Mouse (Mus musculus) embryonic facial prominence, embryonic 14.5 days (tissue): Measurements from ENCODE around the gene Ctbs. TPM values are rescaled to one million over a fixed set of nuclear protein-coding genes. Genes with fewer than 3 reads are reported as not detected.

Source experiments
- ATAC-seq: fragments of 200-750 bp; cut with Nextera tagmentation; 2 replicates; pipeline ENCODE4 v1.8.0; 2017; ENCODE audit warnings: low read depth, moderate number of reproducible peaks, moderate TSS enrichment
- DNase-seq: peaks from one replicate; pipeline ENCODE4 v3.0.0-alpha.2; 2015; ENCODE audit warnings: low spot score
- H3K27ac ChIP-seq: fragments of 300-500 bp; sonication (generic); replicated peaks from 2 replicates; pipeline ENCODE4 v1.5.1; 2014; ENCODE audit warnings: low read depth, mild to moderate bottlenecking, low read length, moderate library complexity
- H3K27me3 ChIP-seq: fragments of 300-500 bp; sonication (generic); replicated peaks from 2 replicates; pipeline ENCODE4 v1.6.1; 2014; ENCODE audit warnings: low read length; ENCODE audit not compliant: control insufficient read depth, insufficient read depth
- H3K36me3 ChIP-seq: fragments of 300-500 bp; sonication (generic); 2 replicates; pipeline ENCODE4 v1.6.1; 2014; ENCODE audit warnings: low read length, mixed read lengths; ENCODE audit not compliant: control insufficient read depth, insufficient read depth
- H3K4me1 ChIP-seq: fragments of 300-500 bp; sonication (generic); 2 replicates; pipeline ENCODE4 v1.6.1; 2014; ENCODE audit warnings: antibody characterized with exemption, low read length; ENCODE audit not compliant: control insufficient read depth, insufficient read depth
- H3K4me2 ChIP-seq: fragments of 300-500 bp; sonication (generic); 2 replicates; pipeline ENCODE4 v1.6.1; 2014; ENCODE audit warnings: low read depth, mild to moderate bottlenecking, low read length, moderate library complexity, mixed read lengths
- H3K4me3 ChIP-seq: fragments of 300-500 bp; sonication (generic); 2 replicates; pipeline ENCODE4 v1.5.1; 2014; ENCODE audit warnings: low read depth, mild to moderate bottlenecking, low read length
- H3K9ac ChIP-seq: fragments of 300-500 bp; sonication (generic); 2 replicates; pipeline ENCODE4 v1.6.1; 2014; ENCODE audit warnings: low read depth, mild to moderate bottlenecking, low read length, moderate library complexity, mixed read lengths
- H3K9me3 ChIP-seq: fragments of 300-500 bp; sonication (generic); 2 replicates; pipeline ENCODE4 v1.6.1; 2016; ENCODE audit warnings: low read length; ENCODE audit not compliant: control insufficient read depth
- WGBS: fragments of 180-500 bp; shearing (Covaris S2); extraction: QIAGEN DNeasy Blood & Tissue Kit; methylation state at CpG from one replicate; pipeline ENCODE4 v1.1.7; 2014; 5-methylcytosine and 5-hydroxymethylcytosine counted together
- polyA plus RNA-seq: library from polyadenylated mRNA; unstranded; fragments of >200 nt; fragmentation: Nextera tagmentation; extraction: Ambion mirVana; gene quantifications from 2 replicates; pipeline ENCODE4 v1.2.1, GENCODE M21; 2014

Gene Ctbs
- polyA plus RNA-seq, 1 experiment from 2014 or later: 10.5 TPM

GRCm38 (mm10) chr3:146412008-146412407 lies 37.6 kb upstream of the Ctbs start:
- Histone ChIP-seq H3K4me1 (no peaks in the 10 kb centered on the region), H3K4me2 (no peak overlapping the region), H3K27ac (no peak overlapping the region), H3K27me3 (no peaks in the 10 kb centered on the region), H3K9ac (no peak overlapping the region), H3K9me3 (no peaks in the 10 kb centered on the region), H3K36me3 (no peaks in the 10 kb centered on the region), H3K4me3 (no peak overlapping the region)
- WGBS: 81% methylated on average over 2 of the region's 2 CpGs
- DNase-seq (no peak), ATAC-seq (peak; percentile 19; the same call in 1 of the 2 replicates)

- 83% methylated on average over 7 of the region's 7 CpGs for WGBS
- Histone ChIP-seq H3K9me3 (no peaks in the 10 kb centered on the region), H3K27ac (no peak overlapping the region), H3K4me3 (no peak overlapping the region), H3K9ac (no peak overlapping the region), H3K4me2 (no peak overlapping the region), H3K27me3 (no peaks in the 10 kb centered on the region), H3K36me3 (no peaks in the 10 kb centered on the region), H3K4me1 (no peaks in the 10 kb centered on the region)
- ATAC-seq (no peak), DNase-seq (no peak)
Measured at GRCm38 (mm10) chr3:146412480-146412879, 37.1 kb upstream of the Ctbs start.

- Histone ChIP-seq H3K27me3 (no peaks in the 10 kb centered on the region), H3K9me3 (no peaks in the 10 kb centered on the region), H3K36me3 (no peaks in the 10 kb centered on the region), H3K4me3 (no peak overlapping the region), H3K4me2 (no peak overlapping the region), H3K9ac (no peak overlapping the region), H3K4me1 (no peaks in the 10 kb centered on the region), H3K27ac (no peak overlapping the region)
- no peak for DNase-seq
- 90% methylated on average over 13 of the region's 13 CpGs for whole genome bisulfite sequencing
- no peak for ATAC-seq
Measured at GRCm38 (mm10) chr3:146413016-146413415, 36.6 kb upstream of the Ctbs start.

GRCm38 (mm10) chr3:146413992-146414391 lies 35.6 kb upstream of the Ctbs start:
- Histone ChIP-seq H3K27me3 (no peaks in the 10 kb centered on the region), H3K9ac (no peak overlapping the region), H3K4me1 (no peaks in the 10 kb centered on the region), H3K4me3 (no peak overlapping the region), H3K27ac (no peak overlapping the region), H3K4me2 (no peak overlapping the region), H3K36me3 (peaks cover 8% of the 10 kb centered on the region; the same call in 1 of the 2 replicates), H3K9me3 (no peaks in the 10 kb centered on the region)
- 83% methylated on average over 4 of the region's 4 CpGs for WGBS
- no peak for DNase-seq
- no peak for ATAC-seq

- no peak for ATAC-seq
- Histone ChIP-seq H3K36me3 (peaks cover 14% of the 10 kb centered on the region; the same call in 1 of the 2 replicates), H3K9me3 (no peaks in the 10 kb centered on the region), H3K9ac (no peak overlapping the region), H3K4me2 (no peak overlapping the region), H3K4me3 (no peak overlapping the region), H3K27ac (no peak overlapping the region), H3K27me3 (no peaks in the 10 kb centered on the region), H3K4me1 (no peaks in the 10 kb centered on the region)
- DNase-seq: no peak
- 89% methylated on average over 12 of the region's 12 CpGs for WGBS
Measured at GRCm38 (mm10) chr3:146414555-146414954, 35.0 kb upstream of the Ctbs start.

GRCm38 (mm10) chr3:146417873-146418272 lies 31.7 kb upstream of the Ctbs start:
- DNase-seq (no peak), ATAC-seq (no peak)
- Histone ChIP-seq H3K27me3 (no peaks in the 10 kb centered on the region), H3K9ac (no peak overlapping the region), H3K4me3 (no peak overlapping the region), H3K9me3 (no peaks in the 10 kb centered on the region), H3K4me2 (no peak overlapping the region), H3K27ac (no peak overlapping the region), H3K36me3 (peaks cover 39% of the 10 kb centered on the region), H3K4me1 (no peaks in the 10 kb centered on the region)
- WGBS: 95% methylated on average over 8 of the region's 8 CpGs

- Histone ChIP-seq H3K27ac (no peak overlapping the region), H3K4me1 (no peaks in the 10 kb centered on the region), H3K9ac (no peak overlapping the region), H3K4me3 (no peak overlapping the region), H3K27me3 (no peaks in the 10 kb centered on the region), H3K9me3 (no peaks in the 10 kb centered on the region), H3K4me2 (no peak overlapping the region), H3K36me3 (peaks cover 48% of the 10 kb centered on the region)
- no peak for ATAC-seq
- WGBS: 91% methylated on average over 7 of the region's 7 CpGs
- no peak for DNase-seq
Measured at GRCm38 (mm10) chr3:146418901-146419300, 30.7 kb upstream of the Ctbs start.

GRCm38 (mm10) chr3:146419534-146419933 lies 30.1 kb upstream of the Ctbs start:
- no peaks in the 10 kb centered on the region for H3K4me1 ChIP-seq
- no peak overlapping the region for H3K4me2 ChIP-seq
- 90% methylated on average over 9 of the region's 9 CpGs for WGBS
- ATAC-seq: no peak
- H3K9me3 ChIP-seq: no peaks in the 10 kb centered on the region
- H3K27ac ChIP-seq: no peak overlapping the region
- no peak overlapping the region for H3K4me3 ChIP-seq
- H3K9ac ChIP-seq: no peak overlapping the region
- H3K36me3 ChIP-seq: peaks cover 48% of the 10 kb centered on the region
- no peaks in the 10 kb centered on the region for H3K27me3 ChIP-seq
- no peak for DNase-seq

- ATAC-seq: no peak
- no peaks in the 10 kb centered on the region for H3K4me1 ChIP-seq
- 90% methylated on average over 15 of the region's 15 CpGs for WGBS
- no peak overlapping the region for H3K9ac ChIP-seq
- H3K9me3 ChIP-seq: no peaks in the 10 kb centered on the region
- H3K27ac ChIP-seq: no peak overlapping the region
- no peak overlapping the region for H3K4me2 ChIP-seq
- no peak for DNase-seq
- peaks cover 48% of the 10 kb centered on the region for H3K36me3 ChIP-seq
- H3K4me3 ChIP-seq: no peak overlapping the region
- H3K27me3 ChIP-seq: no peaks in the 10 kb centered on the region
Measured at GRCm38 (mm10) chr3:146419992-146420537, 29.5 kb upstream of the Ctbs start.
